Mouse (Mus musculus) liver, embryonic 14.5 days (tissue): ENCODE measurements at regions not wholly inside any gene's neighbourhood (a gene's known extent, or its start where the extent isn't known, plus 50 kb on each side); places are given as distances from the start of the nearest gene placed in this dataset.

Experiments
- CTCF ChIP-seq: IDR thresholded peaks from 2 replicates; pipeline ENCODE4 v1.5.1; 2016; ENCODE audit warnings: antibody characterized with exemption, low read depth, control low read depth
- EP300 ChIP-seq: IDR thresholded peaks from 2 replicates; pipeline ENCODE4 v1.6.1; 2016; ENCODE audit warnings: antibody characterized with exemption, low read depth

DNA sequence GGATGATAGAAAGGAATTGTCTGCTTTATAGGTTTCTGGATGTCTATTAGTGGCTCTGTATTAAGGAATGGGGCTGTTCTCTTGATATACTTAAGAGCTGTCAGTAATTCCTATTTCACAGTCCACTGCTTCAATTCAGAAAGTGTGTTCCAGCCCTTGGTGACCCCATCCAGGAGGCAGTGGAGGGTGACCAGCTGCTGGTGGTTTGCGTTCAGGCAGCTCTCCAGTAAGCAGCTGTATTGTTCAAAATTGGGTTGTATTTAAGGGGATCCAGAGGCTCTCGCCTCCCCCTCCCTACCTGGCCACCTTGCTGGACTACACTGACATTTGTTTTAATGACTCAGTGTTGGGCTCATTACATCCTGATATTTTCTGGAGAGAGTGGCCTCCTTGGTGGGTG lies 598.4 kb upstream of the Kirrel3 start:
- TF ChIP-seq EP300 (no peak), CTCF (no peak)
